Mouse (Mus musculus) adrenal gland, postnatal 25 days (tissue): Measurements from ENCODE around the gene Bahcc1. TPM values are rescaled to one million over a fixed set of nuclear protein-coding genes. Genes with fewer than 3 reads are reported as not detected.
A peak's percentile ranks its signal among the peaks of the same experiment; 100 is the strongest.

ENCODE experiments used
- DNase-seq: peaks from one replicate; pipeline ENCODE4 v3.0.0; 2021; ENCODE audit warnings: mixed read lengths
- total RNA-seq: library from RNA; stranded (reverse); gene quantifications from 2 replicates; pipeline ENCODE4 v1.2.3, GENCODE M21; 2021

The Bahcc1 gene
- total RNA-seq, 1 experiment from 2014 or later = 23.8 TPM

GRCm38 (mm10) chr11:120297767-120298166 lies 65.0 kb downstream of the Bahcc1 start:
- DNase-seq = no peak

GRCm38 (mm10) chr11:120298441-120299141 lies 65.8 kb downstream of the Bahcc1 start:
- DNase-seq = no peak

- DNase-seq = no peak
These were observed 66.7 kb downstream of the Bahcc1 start for GRCm38 (mm10) chr11:120299484-120299883.

- no peak for DNase-seq
These were observed 70.4 kb downstream of the Bahcc1 start for GRCm38 (mm10) chr11:120303119-120303518.

GRCm38 (mm10) chr11:120303559-120304349 lies 71.0 kb downstream of the Bahcc1 start:
- DNase-seq = no peak

- DNase-seq = no peak
These were observed 71.6 kb downstream of the Bahcc1 start for GRCm38 (mm10) chr11:120304350-120304694.

GRCm38 (mm10) chr11:120304886-120305534 lies 72.3 kb downstream of the Bahcc1 start:
- peak; percentile 91 for DNase-seq

- no peak for DNase-seq
These were observed 73.0 kb downstream of the Bahcc1 start for GRCm38 (mm10) chr11:120305535-120306365.

DNA sequence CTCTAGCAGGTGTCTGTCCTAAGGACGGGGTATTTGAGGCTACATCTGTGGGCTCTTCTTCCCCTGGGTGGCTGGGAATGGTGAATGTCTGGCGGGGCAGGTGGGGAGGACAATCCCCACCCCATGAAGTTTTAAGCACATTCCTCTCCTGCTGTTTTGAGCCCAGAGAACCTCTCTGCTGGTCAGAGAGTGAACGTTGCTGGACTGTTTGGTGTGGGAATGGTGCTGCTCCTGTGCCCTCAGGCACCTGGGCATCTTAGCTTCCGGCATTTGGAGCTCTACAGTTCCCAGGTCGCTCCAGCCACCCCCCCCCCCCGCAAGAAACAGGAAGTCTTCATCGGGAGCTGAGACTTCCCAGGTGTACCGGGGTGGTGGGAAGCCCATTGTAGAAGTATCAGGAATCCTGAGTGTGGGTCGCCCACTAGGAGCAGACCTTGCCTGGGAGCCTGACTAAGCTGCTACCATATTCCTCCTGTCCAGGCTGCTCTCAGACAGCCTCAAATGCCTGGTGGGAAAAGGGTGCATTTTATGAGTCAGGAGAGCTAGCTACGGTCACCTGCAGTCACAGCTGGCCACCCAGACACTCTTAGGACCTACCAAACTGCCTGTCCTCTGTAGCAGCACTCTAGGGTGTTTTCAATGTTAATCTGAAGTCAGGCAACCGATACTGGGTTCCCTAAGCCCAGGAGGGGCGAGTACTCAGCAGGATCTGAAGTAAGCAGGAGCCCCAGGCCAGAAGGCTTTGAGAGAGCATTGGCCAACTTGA lies 73.8 kb downstream of the Bahcc1 start:
- no peak for DNase-seq

DNA sequence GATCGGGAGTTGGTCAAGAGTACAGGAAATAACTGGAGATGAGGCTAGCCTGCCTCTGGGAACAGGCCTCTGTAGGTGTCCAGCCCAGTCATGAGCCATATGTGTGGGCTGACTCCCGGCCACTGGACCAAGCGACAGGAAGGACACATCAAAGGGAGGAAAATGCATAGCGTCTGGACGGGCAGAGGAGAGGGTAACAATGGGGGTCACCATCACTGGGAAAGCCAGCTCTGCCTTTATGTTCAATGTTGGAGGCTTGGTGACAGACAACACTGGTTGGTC lies 74.3 kb downstream of the Bahcc1 start:
- DNase-seq = no peak

DNA sequence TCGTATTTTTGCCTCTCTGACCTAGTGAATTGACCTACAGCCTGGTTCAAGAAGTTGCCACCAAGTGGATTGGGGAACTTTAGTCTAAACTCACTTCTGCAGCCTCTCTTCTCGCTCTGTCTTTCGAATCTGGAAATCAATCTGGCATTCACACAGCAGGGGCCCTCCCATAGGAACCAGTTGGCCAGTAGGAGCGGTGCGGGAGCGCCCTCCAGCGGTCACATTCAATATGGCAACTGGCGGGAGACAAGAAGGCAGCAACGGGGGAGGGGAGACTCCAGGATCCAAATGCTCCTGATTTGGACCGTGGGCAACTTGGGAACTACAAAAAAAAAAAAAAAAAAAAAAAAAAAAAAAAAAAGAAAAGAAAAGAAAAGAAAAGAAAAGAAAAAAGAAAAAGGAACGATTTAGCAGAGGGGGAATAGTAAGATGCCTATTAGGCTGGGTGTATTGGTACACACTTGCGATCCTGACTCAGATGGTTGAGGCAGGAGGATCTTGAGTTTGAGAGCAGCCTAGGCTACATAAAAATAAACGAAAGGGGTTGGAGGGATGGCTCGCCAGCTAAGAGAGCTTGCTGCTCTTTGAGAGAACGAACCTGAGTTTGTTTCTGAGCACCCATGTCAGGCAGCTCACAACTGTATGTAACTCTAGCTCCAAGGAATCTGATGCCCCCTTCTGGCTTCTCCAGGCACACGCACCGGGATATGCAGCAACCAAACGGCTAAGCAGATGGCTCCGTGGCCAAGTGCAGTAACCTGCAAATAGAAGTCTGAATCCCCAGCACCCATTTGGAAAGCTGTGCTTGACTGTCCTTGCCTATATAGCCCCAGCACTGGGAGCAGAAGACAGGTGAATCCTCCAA lies 75.1 kb downstream of the Bahcc1 start:
- peak; percentile 96 for DNase-seq

DNA sequence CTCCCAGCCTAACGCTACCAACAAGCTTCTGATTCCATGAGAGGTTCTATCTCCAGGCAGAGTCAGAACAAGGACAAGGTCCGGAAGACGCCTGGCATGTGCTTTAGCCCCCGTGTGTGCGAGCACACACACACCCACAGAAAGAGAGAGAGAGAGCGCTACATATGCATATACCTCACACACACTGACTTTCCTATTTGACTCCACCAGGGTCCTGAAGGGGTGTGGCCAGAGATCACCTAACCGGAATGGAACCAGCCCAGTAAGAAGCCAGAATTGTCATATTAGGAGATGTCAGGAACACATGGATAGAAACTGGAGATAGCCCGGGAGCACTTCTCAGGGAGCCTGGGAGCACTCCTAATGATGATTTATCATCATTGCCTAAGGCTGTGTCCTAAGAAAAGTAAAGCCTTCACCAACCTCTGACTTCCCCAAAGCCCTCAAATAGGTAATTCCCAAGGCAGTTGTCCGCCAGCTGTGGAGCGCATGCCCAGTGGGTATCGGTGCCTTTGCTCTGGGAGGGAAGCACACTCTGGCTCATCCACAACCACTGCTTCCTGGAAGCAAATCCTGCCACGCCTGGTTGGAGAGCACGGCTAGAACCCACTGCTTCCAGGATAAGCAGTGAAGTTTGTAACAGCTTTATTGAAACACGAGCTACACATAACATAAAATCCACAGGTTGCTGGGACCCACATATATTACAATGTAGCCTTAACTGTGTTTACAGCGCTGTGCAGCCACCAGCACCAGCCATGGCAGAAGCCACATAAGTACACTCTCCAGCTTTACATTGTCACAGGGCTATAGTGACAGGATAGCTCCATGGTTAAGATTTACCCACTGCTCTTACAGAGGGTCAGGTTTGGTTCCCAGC lies 75.9 kb downstream of the Bahcc1 start:
- DNase-seq = no peak

- DNase-seq = peak; percentile 93
These were observed 78.1 kb downstream of the Bahcc1 start for GRCm38 (mm10) chr11:120310813-120311312.

DNA sequence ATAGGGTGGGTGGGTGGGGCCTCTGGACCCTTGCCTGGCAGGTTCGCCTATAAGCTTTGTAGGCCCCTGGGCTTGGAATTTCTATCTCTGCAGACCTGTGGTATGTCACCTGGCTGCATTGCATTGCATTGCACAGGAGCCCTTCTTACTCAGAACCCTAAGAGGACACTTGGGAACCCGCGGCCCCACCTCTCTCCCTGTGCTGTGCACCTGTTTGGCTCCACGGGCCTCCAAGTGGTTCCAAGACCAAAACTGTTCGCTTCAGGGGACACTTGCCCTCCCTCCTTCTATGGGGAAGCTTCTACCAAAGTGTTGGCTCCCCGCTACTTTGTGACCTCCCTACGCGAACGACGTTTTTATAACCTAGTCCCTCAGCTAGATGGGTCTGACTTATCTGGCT lies 78.8 kb downstream of the Bahcc1 start:
- DNase-seq = no peak

- DNase-seq = no peak
These were observed 79.3 kb downstream of the Bahcc1 start for GRCm38 (mm10) chr11:120312069-120312468.

GRCm38 (mm10) chr11:120313906-120314685 lies 81.3 kb downstream of the Bahcc1 start:
- DNase-seq = no peak

DNA sequence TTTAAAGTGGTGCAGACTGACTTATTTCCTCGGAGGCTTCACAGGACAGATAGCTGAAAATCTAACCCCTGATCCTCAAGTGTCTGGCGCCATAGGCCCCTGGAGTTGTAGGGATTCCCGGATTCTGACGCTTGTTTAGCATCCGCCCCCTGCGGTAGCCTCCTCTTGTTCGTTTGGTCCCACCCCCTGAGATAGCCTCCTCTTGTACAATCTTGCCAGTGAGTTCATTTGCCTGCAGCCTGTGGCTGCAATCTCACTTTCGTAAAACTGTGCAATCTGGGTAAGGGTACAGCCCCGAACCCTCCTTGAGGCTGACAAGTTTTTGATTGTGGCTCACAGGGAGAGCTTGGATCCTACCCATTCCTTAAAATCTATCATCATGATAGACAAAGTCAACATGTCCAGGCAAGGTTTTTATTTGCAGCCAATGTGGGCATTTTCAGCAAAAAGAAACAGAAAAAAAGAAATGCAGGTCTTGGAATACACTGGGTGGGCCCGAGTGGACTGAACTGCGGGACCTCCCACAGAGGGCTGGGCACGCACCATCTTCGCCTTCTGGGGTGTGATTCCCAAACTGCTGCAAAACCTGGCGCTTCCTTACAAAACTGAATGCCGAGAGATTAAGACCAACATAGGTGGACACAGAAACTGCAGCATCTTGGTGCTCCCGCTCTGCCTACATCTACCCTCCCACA lies 82.1 kb downstream of the Bahcc1 start:
- DNase-seq = no peak

GRCm38 (mm10) chr11:120315416-120315761 lies 82.6 kb downstream of the Bahcc1 start:
- DNase-seq = no peak
